Mouse (Mus musculus) heart, embryonic 14.5 days (tissue): ENCODE results near the gene Acer3. TPM values are rescaled to one million over a fixed set of nuclear protein-coding genes. Genes with fewer than 3 reads are reported as not detected.

ENCODE experiments used
- ATAC-seq: fragments of 200-750 bp; cut with Nextera tagmentation; 2 replicates; pipeline ENCODE4 v1.8.0; 2017; ENCODE audit warnings: low read depth, moderate TSS enrichment; ENCODE audit not compliant: insufficient number of reproducible peaks, insufficient read depth, low FRiP score
- H3K27ac ChIP-seq, 2 experiments: fragments of 200-500 bp in 1 of 2; fragments of 300-500 bp in 1 of 2; sonication (generic) in 1 of 2; replicated peaks in 1 of 2; 2 replicates each; pipeline ENCODE4 v1.5.1; 2012 to 2014; ENCODE audit warnings: low read depth in 2 of 2, low read length in 2 of 2, control low read depth in 1 of 2, mild to moderate bottlenecking in 1 of 2, mixed read lengths in 1 of 2; ENCODE audit not compliant: control insufficient read depth in 1 of 2, insufficient read depth in 1 of 2
- H3K27me3 ChIP-seq: fragments of 300-500 bp; sonication (generic); 2 replicates; pipeline ENCODE4 v1.6.1; 2014; ENCODE audit warnings: mild to moderate bottlenecking, low read length, control low read depth; ENCODE audit not compliant: control insufficient read depth, insufficient read depth
- H3K36me3 ChIP-seq: fragments of 300-500 bp; sonication (generic); 2 replicates; pipeline ENCODE4 v1.6.1; 2014; ENCODE audit warnings: mild to moderate bottlenecking, control low read depth, low read length, mixed read lengths; ENCODE audit not compliant: control insufficient read depth, insufficient read depth
- H3K4me1 ChIP-seq, 2 experiments: fragments of 200-500 bp in 1 of 2; fragments of 300-500 bp in 1 of 2; sonication (generic) in 1 of 2; 2 replicates each; pipeline ENCODE4 v1.6.1; 2012 to 2014; ENCODE audit warnings: low read length in 2 of 2, control low read depth in 1 of 2, mixed read lengths in 1 of 2; ENCODE audit not compliant: control insufficient read depth in 2 of 2, insufficient read depth in 2 of 2
- H3K4me2 ChIP-seq: fragments of 300-500 bp; sonication (generic); 2 replicates; pipeline ENCODE4 v1.6.1; 2014; ENCODE audit warnings: mild to moderate bottlenecking, low read length
- H3K4me3 ChIP-seq, 2 experiments: fragments of 200-500 bp in 1 of 2; fragments of 300-500 bp in 1 of 2; sonication (generic) in 1 of 2; 2 replicates each; pipeline ENCODE4 v1.5.1; 2012 to 2014; ENCODE audit warnings: low read length in 2 of 2, mild to moderate bottlenecking in 2 of 2, control low read depth in 1 of 2, low read depth in 1 of 2, moderate library complexity in 1 of 2; ENCODE audit not compliant: control insufficient read depth in 1 of 2, insufficient read depth in 1 of 2
- H3K9ac ChIP-seq: fragments of 300-500 bp; sonication (generic); 2 replicates; pipeline ENCODE4 v1.6.1; 2014; ENCODE audit warnings: mild to moderate bottlenecking, low read length
- H3K9me3 ChIP-seq: fragments of 300-500 bp; sonication (generic); 2 replicates; pipeline ENCODE4 v1.6.1; 2016; ENCODE audit warnings: low read length, control low read depth; ENCODE audit not compliant: control insufficient read depth
- WGBS: fragments of 180-500 bp; shearing (Covaris S2); extraction: QIAGEN DNeasy Blood & Tissue Kit; methylation state at CpG from one replicate; pipeline ENCODE4 v1.1.7; 2014; 5-methylcytosine and 5-hydroxymethylcytosine counted together
- polyA plus RNA-seq: library from polyadenylated mRNA; unstranded; fragments of >200 nt; fragmentation: Nextera tagmentation; extraction: Ambion mirVana; gene quantifications from 2 replicates; pipeline ENCODE4 v1.2.1, GENCODE M21; 2014

The Acer3 gene
- polyA plus RNA-seq, 1 experiment from 2014 or later, result 27.6 TPM

GRCm38 (mm10) chr7:98332678-98333397 lies 11.8 kb upstream of the Acer3 start:
- no peaks in the 10 kb centered on the region for H3K27me3 ChIP-seq
- peaks cover 21% of the 10 kb centered on the region in 2 experiments for H3K4me1 ChIP-seq
- 72% methylated on average over 5 of the region's 5 CpGs for WGBS
- H3K36me3 ChIP-seq, result no peaks in the 10 kb centered on the region
- no peak overlapping the region for H3K9ac ChIP-seq
- ATAC-seq, result no peak
- H3K9me3 ChIP-seq, result no peaks in the 10 kb centered on the region
- no peak overlapping the region for H3K4me2 ChIP-seq
- H3K4me3 ChIP-seq, result no peak overlapping the region
- H3K27ac ChIP-seq, result no peak overlapping the region

- H3K9ac ChIP-seq, result no peak overlapping the region
- no peak for ATAC-seq
- no peaks in the 10 kb centered on the region for H3K36me3 ChIP-seq
- H3K9me3 ChIP-seq, result no peaks in the 10 kb centered on the region
- no peak overlapping the region for H3K4me3 ChIP-seq
- H3K27ac ChIP-seq, result peak overlapping the region in 1 of 2 experiments; percentile 41; a peak in 1 of 4 replicates
- H3K4me1 ChIP-seq, result peaks cover 21% of the 10 kb centered on the region in 2 experiments
- WGBS, result 40% methylated on average over 3 of the region's 3 CpGs
- H3K27me3 ChIP-seq, result no peaks in the 10 kb centered on the region
- no peak overlapping the region for H3K4me2 ChIP-seq
Measured at GRCm38 (mm10) chr7:98331932-98332331, 10.9 kb upstream of the Acer3 start.

- Histone ChIP-seq H3K27me3 (no peaks in the 10 kb centered on the region), H3K36me3 (no peaks in the 10 kb centered on the region), H3K9me3 (no peaks in the 10 kb centered on the region), H3K9ac (no peak overlapping the region), H3K4me1 (peaks cover 21% of the 10 kb centered on the region in 2 experiments), H3K4me2 (no peak overlapping the region), H3K4me3 (no peak overlapping the region), H3K27ac (peak overlapping the region in 1 of 2 experiments; percentile 6; a peak in 1 of 4 replicates)
- 31% methylated on average over 2 of the region's 2 CpGs for WGBS
- no peak for ATAC-seq
Measured at GRCm38 (mm10) chr7:98330375-98331002, 9.5 kb upstream of the Acer3 start.

GRCm38 (mm10) chr7:98329651-98330374 lies 8.8 kb upstream of the Acer3 start:
- WGBS, result 64% methylated on average over 7 of the region's 7 CpGs

GRCm38 (mm10) chr7:98328311-98328710 lies 7.3 kb upstream of the Acer3 start:
- H3K27ac ChIP-seq, result no peak overlapping the region
- no peaks in the 10 kb centered on the region for H3K27me3 ChIP-seq
- no peaks in the 10 kb centered on the region for H3K9me3 ChIP-seq
- H3K4me1 ChIP-seq, result peaks cover 19 to 30% of the 10 kb centered on the region in 2 experiments
- H3K9ac ChIP-seq, result no peak overlapping the region
- no peaks in the 10 kb centered on the region for H3K36me3 ChIP-seq
- ATAC-seq, result no peak
- 41% methylated on average over 2 of the region's 2 CpGs for WGBS
- no peak overlapping the region for H3K4me2 ChIP-seq
- no peak overlapping the region for H3K4me3 ChIP-seq

More at GRCm38 (mm10) chr7:98329651-98330374, 8.8 kb upstream of the Acer3 start:
- Histone ChIP-seq H3K4me3 (no peak overlapping the region), H3K4me1 (peaks cover 21% of the 10 kb centered on the region in 2 experiments), H3K9me3 (no peaks in the 10 kb centered on the region), H3K27ac (no peak overlapping the region), H3K27me3 (no peaks in the 10 kb centered on the region), H3K36me3 (no peaks in the 10 kb centered on the region), H3K4me2 (no peak overlapping the region), H3K9ac (no peak overlapping the region)
- 0 out of 2 replicates have a peak, but pooled peaks have one; percentile 16 for ATAC-seq

GRCm38 (mm10) chr7:98326051-98326450 lies 5.0 kb upstream of the Acer3 start:
- 77% methylated on average over 7 of the region's 7 CpGs for WGBS
- ATAC-seq, result no peak
- H3K4me3 ChIP-seq, result no peak overlapping the region
- H3K4me2 ChIP-seq, result no peak overlapping the region
- H3K27ac ChIP-seq, result no peak overlapping the region
- no peaks in the 10 kb centered on the region for H3K27me3 ChIP-seq
- H3K9me3 ChIP-seq, result no peaks in the 10 kb centered on the region
- no peaks in the 10 kb centered on the region for H3K36me3 ChIP-seq
- H3K9ac ChIP-seq, result no peak overlapping the region
- peaks cover 12 to 26% of the 10 kb centered on the region in 2 experiments for H3K4me1 ChIP-seq

GRCm38 (mm10) chr7:98324228-98324627 lies 3.2 kb upstream of the Acer3 start:
- H3K27me3 ChIP-seq, result no peaks in the 10 kb centered on the region
- no peak overlapping the region for H3K27ac ChIP-seq
- no peak overlapping the region for H3K4me3 ChIP-seq
- no peak for ATAC-seq
- peaks cover 2 to 12% of the 10 kb centered on the region in 2 experiments for H3K4me1 ChIP-seq
- H3K9ac ChIP-seq, result no peak overlapping the region
- 63% methylated on average over 1 of the region's 1 CpGs for WGBS
- no peaks in the 10 kb centered on the region for H3K36me3 ChIP-seq
- H3K4me2 ChIP-seq, result no peak overlapping the region
- H3K9me3 ChIP-seq, result no peaks in the 10 kb centered on the region
